Mouse (Mus musculus) C2C12 (cell line): ENCODE results near the gene Rbfox3.

Experiments
- CEBPB ChIP-seq: IDR thresholded peaks from one replicate; pipeline ENCODE4 v1.6.1; 2011; ENCODE audit warnings: low read depth, mild to moderate bottlenecking, control low read depth, moderate library complexity
- CTCF ChIP-seq: IDR thresholded peaks from one replicate; pipeline ENCODE4 v1.5.1; 2011; ENCODE audit not compliant: control insufficient read depth, insufficient read depth, insufficient read length
- MAX ChIP-seq: IDR thresholded peaks from one replicate; pipeline ENCODE4 v1.6.1; 2011; ENCODE audit warnings: mild to moderate bottlenecking, control low read depth
- MYOD1 ChIP-seq: IDR thresholded peaks from one replicate; pipeline ENCODE4 v1.6.1; 2011; ENCODE audit warnings: low read depth; ENCODE audit not compliant: control insufficient read depth, insufficient read length
- USF1 ChIP-seq: IDR thresholded peaks from one replicate; pipeline ENCODE4 v1.6.1; 2011; ENCODE audit warnings: low read depth, mild to moderate bottlenecking, control low read depth, moderate library complexity

GRCm38 (mm10) chr11:118678515-118679104 is 232.8 kb downstream of the Rbfox3 start:
- TF ChIP-seq CTCF (no peak), USF1 (no peak), CEBPB (no peak), MAX (no peak), MYOD1 (no peak)
